Mouse (Mus musculus): ENCODE data around the gene Nkx2-3. TPM values are rescaled to one million over a fixed set of nuclear protein-coding genes. Genes with fewer than 3 reads are reported as not detected.

Nkx2-3 gene
- polyA plus RNA-seq, 1 experiment from 2014 or later, result 2.7 TPM

DNA sequence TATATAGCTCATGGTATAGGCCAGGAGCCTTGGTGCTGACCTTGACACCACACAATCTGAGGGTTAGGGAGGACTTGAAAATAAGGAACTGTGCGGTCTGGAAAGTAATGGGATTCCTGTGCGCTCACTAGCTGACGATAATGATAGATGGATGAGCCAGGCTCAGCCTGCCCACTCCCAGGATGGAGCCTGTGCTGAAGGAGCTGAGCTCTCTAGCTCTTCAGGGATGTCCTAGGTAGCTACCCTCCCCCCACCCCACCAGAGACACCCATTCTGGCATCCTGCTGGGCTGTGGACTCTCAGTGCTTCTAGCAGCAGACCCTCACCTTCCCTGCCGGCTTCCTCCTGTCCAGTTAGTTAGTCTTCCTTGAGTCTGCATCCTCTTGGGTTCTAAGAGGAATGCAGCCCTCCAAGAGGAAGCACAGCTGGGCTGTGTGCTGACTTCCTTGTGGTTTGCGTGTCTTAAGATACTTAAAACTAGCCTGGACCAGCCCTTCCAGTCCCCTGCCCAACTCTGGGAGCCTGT, 6.4 kb downstream of the Nkx2-3 start:
- Histone ChIP-seq H3K4me2 (ENCODE audit: low read depth, low read length) (no peak overlapping the region), H3K9me3 (replicated peaks; ENCODE audit: control insufficient read depth, low read length) (no peaks in the 10 kb centered on the region), H3K36me3 (replicated peaks; ENCODE audit: control insufficient read depth, insufficient read depth, low read depth, low read length) (no peaks in the 10 kb centered on the region), H3K4me1 (ENCODE audit: control insufficient read depth, insufficient read depth, low read length) (peaks cover 2% of the 10 kb centered on the region; the same call in 1 of the 2 replicates), H3K27ac (replicated peaks; ENCODE audit: low read depth, low read length) (no peak overlapping the region), H3K27me3 (ENCODE audit: control insufficient read depth, insufficient read depth, low read length) (peaks cover 78% of the 10 kb centered on the region), H3K9ac (replicated peaks; ENCODE audit: low read length) (no peak overlapping the region), H3K4me3 (ENCODE audit: low read depth, low read length) (no peak overlapping the region)
- DNase-seq (ENCODE audit: low spot score), result no peak
- no peak for ATAC-seq (replicated peaks; ENCODE audit: insufficient number of reproducible peaks, low FRiP score, low TSS enrichment, low read depth)
- 4% methylated on average over 5 of the region's 5 CpGs for WGBS

DNA sequence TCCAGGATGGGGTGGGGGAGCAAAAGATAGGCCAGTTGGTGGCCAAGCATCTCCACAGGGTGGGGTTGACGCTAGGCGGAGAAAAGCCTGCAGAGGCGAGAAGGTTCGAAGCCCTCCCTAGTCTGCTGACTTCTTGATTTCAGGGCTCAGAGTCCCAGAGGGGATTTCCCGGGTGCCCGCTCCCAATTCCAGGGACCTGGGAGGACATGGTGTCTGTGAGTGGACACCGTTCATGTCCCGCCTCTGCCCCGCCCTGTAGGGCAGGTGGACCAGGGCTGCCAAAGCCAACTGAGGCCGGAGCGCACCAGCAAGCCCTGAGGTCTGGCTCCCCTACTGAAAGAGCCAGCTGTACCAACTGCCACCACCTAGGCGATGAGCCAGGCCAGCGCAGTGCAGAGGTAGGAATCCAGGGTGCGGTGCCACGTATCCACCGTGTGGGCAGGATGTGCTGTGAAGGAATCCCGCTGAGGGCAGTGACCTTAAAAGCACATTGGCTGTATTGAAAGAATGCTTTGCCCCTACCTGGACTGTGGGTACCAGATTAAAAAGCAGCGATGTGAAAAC, 7.9 kb downstream of the Nkx2-3 start:
- no peak for DNase-seq (ENCODE audit: low spot score)
- ATAC-seq (replicated peaks; ENCODE audit: insufficient number of reproducible peaks, low FRiP score, low TSS enrichment, low read depth), result no peak
- 5% methylated on average over 18 of the region's 18 CpGs for WGBS

DNA sequence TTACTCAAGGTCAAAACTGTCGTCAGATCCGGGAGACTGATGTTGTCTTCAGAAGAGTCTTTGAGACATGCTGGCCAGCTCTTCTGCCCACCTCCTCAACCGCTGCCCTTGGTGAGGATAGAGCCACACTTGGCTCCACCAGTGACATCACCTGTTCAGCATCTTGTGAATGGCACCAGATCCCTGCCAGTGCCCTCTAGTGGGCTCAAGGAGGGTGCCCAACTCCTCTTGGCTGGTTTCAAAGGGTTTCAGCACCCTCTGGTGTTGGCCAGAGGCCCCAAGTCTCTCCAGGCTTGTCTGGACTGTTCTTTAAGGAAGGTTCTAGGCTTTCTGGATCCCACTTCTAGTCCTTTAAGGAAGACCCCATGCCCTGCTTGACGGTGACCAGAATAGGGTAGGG, 11.8 kb downstream of the Nkx2-3 start:
- WGBS, result 34% methylated on average over 4 of the region's 4 CpGs

More for the DNA sequence above, 7.9 kb downstream of the Nkx2-3 start:
- H3K9ac ChIP-seq (replicated peaks; ENCODE audit: low read length), result no peak overlapping the region
- no peak overlapping the region for H3K4me3 ChIP-seq (ENCODE audit: low read depth, low read length)
- H3K27me3 ChIP-seq (ENCODE audit: control insufficient read depth, insufficient read depth, low read length), result peaks cover 69% of the 10 kb centered on the region
- no peaks in the 10 kb centered on the region for H3K36me3 ChIP-seq (replicated peaks; ENCODE audit: control insufficient read depth, insufficient read depth, low read depth, low read length)
- H3K4me2 ChIP-seq (ENCODE audit: low read depth, low read length), result no peak overlapping the region
- peaks cover 2% of the 10 kb centered on the region; the same call in 1 of the 2 replicates for H3K4me1 ChIP-seq (ENCODE audit: control insufficient read depth, insufficient read depth, low read length)
- no peak overlapping the region for H3K27ac ChIP-seq (replicated peaks; ENCODE audit: low read depth, low read length)
- no peaks in the 10 kb centered on the region for H3K9me3 ChIP-seq (replicated peaks; ENCODE audit: control insufficient read depth, low read length)

DNA sequence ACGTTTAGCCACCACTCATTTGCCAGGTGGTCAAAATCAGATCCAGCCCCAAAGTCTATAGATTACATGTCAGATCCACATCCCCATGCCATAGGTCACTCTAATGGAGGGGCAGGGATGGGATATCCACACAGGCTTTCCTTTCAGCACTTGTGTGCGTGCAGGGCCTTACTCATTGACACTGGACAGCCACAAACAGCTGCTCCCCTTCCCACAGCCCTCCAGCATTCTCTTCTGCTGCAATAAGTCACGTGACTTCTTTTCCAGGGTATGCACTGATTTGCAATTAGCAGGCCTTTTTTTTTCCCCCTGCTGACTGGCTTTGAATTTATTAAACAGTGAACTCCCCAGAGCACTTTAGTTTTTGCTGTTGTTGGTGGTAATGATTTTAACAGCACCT, 14.0 kb downstream of the Nkx2-3 start:
- Histone ChIP-seq H3K27ac (replicated peaks; ENCODE audit: low read depth, low read length) (no peak overlapping the region), H3K9me3 (replicated peaks; ENCODE audit: control insufficient read depth, low read length) (no peaks in the 10 kb centered on the region), H3K9ac (replicated peaks; ENCODE audit: low read length) (no peak overlapping the region), H3K4me2 (ENCODE audit: low read depth, low read length) (no peak overlapping the region), H3K36me3 (replicated peaks; ENCODE audit: control insufficient read depth, insufficient read depth, low read depth, low read length) (no peaks in the 10 kb centered on the region), H3K27me3 (ENCODE audit: control insufficient read depth, insufficient read depth, low read length) (peaks cover 17% of the 10 kb centered on the region), H3K4me3 (ENCODE audit: low read depth, low read length) (no peak overlapping the region), H3K4me1 (ENCODE audit: control insufficient read depth, insufficient read depth, low read length) (no peaks in the 10 kb centered on the region)
- no peak for DNase-seq (ENCODE audit: low spot score)
- WGBS, result 39% methylated on average over 3 of the region's 3 CpGs
- no peak for ATAC-seq (replicated peaks; ENCODE audit: insufficient number of reproducible peaks, low FRiP score, low TSS enrichment, low read depth)

More for the DNA sequence above, 11.8 kb downstream of the Nkx2-3 start:
- H3K27ac ChIP-seq (replicated peaks; ENCODE audit: low read depth, low read length), result no peak overlapping the region
- H3K4me2 ChIP-seq (ENCODE audit: low read depth, low read length), result no peak overlapping the region
- DNase-seq (ENCODE audit: low spot score), result peak; percentile 61
- ATAC-seq (replicated peaks; ENCODE audit: insufficient number of reproducible peaks, low FRiP score, low TSS enrichment, low read depth), result no peak
- no peak overlapping the region for H3K4me3 ChIP-seq (ENCODE audit: low read depth, low read length)
- H3K9me3 ChIP-seq (replicated peaks; ENCODE audit: control insufficient read depth, low read length), result no peaks in the 10 kb centered on the region
- H3K9ac ChIP-seq (replicated peaks; ENCODE audit: low read length), result no peak overlapping the region
- H3K27me3 ChIP-seq (ENCODE audit: control insufficient read depth, insufficient read depth, low read length), result peaks cover 39% of the 10 kb centered on the region
- H3K36me3 ChIP-seq (replicated peaks; ENCODE audit: control insufficient read depth, insufficient read depth, low read depth, low read length), result no peaks in the 10 kb centered on the region
- no peaks in the 10 kb centered on the region for H3K4me1 ChIP-seq (ENCODE audit: control insufficient read depth, insufficient read depth, low read length)

DNA sequence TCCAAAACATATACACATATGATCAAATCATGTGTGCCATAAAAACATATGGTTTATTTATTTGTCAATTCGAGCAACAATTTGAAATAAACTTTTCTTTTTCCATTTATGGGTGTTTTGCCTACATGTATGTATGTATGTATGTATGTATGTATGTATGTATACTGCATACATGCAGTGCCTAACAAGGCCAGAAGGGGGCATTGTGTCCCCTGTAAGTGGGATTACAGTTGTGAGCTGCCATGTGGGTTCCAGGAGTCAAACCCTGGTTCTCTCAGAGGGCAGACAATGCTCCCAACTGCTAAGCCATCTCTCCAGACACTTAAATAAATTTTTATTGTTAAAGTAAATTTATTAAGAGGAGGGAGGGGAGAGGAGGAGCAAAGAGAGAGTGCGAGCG, 15.2 kb downstream of the Nkx2-3 start:
- H3K9me3 ChIP-seq (replicated peaks; ENCODE audit: control insufficient read depth, low read length), result no peaks in the 10 kb centered on the region
- 92% methylated on average over 3 of the region's 3 CpGs for WGBS
- no peaks in the 10 kb centered on the region for H3K4me1 ChIP-seq (ENCODE audit: control insufficient read depth, insufficient read depth, low read length)
- peaks cover 10% of the 10 kb centered on the region for H3K27me3 ChIP-seq (ENCODE audit: control insufficient read depth, insufficient read depth, low read length)
- H3K9ac ChIP-seq (replicated peaks; ENCODE audit: low read length), result no peak overlapping the region
- H3K27ac ChIP-seq (replicated peaks; ENCODE audit: low read depth, low read length), result no peak overlapping the region
- H3K4me2 ChIP-seq (ENCODE audit: low read depth, low read length), result no peak overlapping the region
- no peaks in the 10 kb centered on the region for H3K36me3 ChIP-seq (replicated peaks; ENCODE audit: control insufficient read depth, insufficient read depth, low read depth, low read length)
- no peak overlapping the region for H3K4me3 ChIP-seq (ENCODE audit: low read depth, low read length)
- DNase-seq (ENCODE audit: low spot score) (no peak), ATAC-seq (replicated peaks; ENCODE audit: insufficient number of reproducible peaks, low FRiP score, low TSS enrichment, low read depth) (no peak)

DNA sequence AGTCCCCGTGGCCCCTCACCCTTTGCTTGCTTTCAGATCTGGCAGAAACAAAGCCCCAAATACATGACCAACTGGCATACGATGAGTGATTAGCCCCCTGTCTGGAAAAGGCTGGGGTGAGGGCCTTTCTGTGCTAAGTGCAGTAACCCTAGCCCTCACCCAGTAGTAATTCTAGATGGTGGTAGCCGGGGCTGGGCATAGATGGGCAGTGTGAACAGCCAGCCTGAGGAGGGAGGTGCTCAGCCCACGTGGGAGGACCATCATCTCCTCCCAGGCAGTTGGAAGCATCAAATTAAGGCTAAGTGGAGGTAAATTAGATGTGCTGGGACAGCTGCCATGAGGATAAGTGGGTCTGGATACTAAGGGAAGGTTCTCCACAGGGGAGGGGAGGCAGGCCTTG, 17.0 kb downstream of the Nkx2-3 start:
- Histone ChIP-seq H3K9ac (replicated peaks; ENCODE audit: low read length) (no peak overlapping the region), H3K27ac (replicated peaks; ENCODE audit: low read depth, low read length) (no peak overlapping the region), H3K27me3 (ENCODE audit: control insufficient read depth, insufficient read depth, low read length) (no peaks in the 10 kb centered on the region), H3K9me3 (replicated peaks; ENCODE audit: control insufficient read depth, low read length) (no peaks in the 10 kb centered on the region), H3K4me1 (ENCODE audit: control insufficient read depth, insufficient read depth, low read length) (no peaks in the 10 kb centered on the region), H3K36me3 (replicated peaks; ENCODE audit: control insufficient read depth, insufficient read depth, low read depth, low read length) (no peaks in the 10 kb centered on the region), H3K4me3 (ENCODE audit: low read depth, low read length) (no peak overlapping the region), H3K4me2 (ENCODE audit: low read depth, low read length) (no peak overlapping the region)
- ATAC-seq (replicated peaks; ENCODE audit: insufficient number of reproducible peaks, low FRiP score, low TSS enrichment, low read depth) (no peak), DNase-seq (ENCODE audit: low spot score) (no peak)
- 46% methylated on average over 4 of the region's 4 CpGs for WGBS

DNA sequence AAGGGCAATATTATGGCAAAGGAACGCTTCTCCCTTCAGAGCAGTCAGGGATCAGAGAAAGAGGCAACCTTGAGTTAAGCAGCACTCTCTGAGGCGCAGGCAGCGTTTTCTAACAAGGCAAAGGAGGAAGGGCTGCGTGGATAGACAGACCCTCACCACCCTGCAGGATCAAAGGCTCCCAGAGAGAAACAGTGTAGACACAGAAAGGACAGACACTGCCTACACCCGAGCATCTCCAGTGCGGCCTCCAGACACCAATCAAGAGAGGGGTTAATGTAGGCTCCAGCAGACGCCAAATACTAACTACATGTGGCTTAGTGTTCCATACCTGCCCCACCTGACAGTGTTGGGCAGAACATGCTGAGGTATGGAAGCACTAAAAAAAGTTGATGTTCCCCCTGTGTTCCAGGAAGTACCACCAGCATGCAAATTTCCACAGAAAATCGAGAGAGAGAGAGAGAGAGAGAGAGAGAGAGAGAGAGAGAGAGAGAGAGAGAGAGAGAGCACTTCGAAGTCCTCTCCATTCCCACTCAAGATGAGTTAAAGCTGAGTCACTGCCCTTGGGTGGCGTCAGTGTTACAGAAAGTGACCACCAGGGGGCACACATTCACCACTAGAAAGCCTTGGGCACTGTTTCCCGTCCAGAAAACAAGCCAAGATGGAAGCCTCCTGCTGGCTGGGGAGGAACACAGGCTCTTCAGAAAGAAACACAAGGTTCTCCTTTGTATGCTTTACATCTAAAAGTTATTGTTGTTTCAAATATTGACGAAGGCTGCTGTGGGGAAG, 18.5 kb downstream of the Nkx2-3 start:
- no peak overlapping the region for H3K27ac ChIP-seq (replicated peaks; ENCODE audit: low read depth, low read length)
- DNase-seq (ENCODE audit: low spot score) (peak; percentile 92), ATAC-seq (replicated peaks; ENCODE audit: insufficient number of reproducible peaks, low FRiP score, low TSS enrichment, low read depth) (0 out of 2 replicates have a peak, but pooled peaks have one; percentile 56)
- no peak overlapping the region for H3K9ac ChIP-seq (replicated peaks; ENCODE audit: low read length)
- H3K27me3 ChIP-seq (ENCODE audit: control insufficient read depth, insufficient read depth, low read length), result no peaks in the 10 kb centered on the region
- H3K9me3 ChIP-seq (replicated peaks; ENCODE audit: control insufficient read depth, low read length), result no peaks in the 10 kb centered on the region
- 32% methylated on average over 12 of the region's 12 CpGs for WGBS
- no peaks in the 10 kb centered on the region for H3K4me1 ChIP-seq (ENCODE audit: control insufficient read depth, insufficient read depth, low read length)
- no peaks in the 10 kb centered on the region for H3K36me3 ChIP-seq (replicated peaks; ENCODE audit: control insufficient read depth, insufficient read depth, low read depth, low read length)
- no peak overlapping the region for H3K4me2 ChIP-seq (ENCODE audit: low read depth, low read length)
- no peak overlapping the region for H3K4me3 ChIP-seq (ENCODE audit: low read depth, low read length)

DNA sequence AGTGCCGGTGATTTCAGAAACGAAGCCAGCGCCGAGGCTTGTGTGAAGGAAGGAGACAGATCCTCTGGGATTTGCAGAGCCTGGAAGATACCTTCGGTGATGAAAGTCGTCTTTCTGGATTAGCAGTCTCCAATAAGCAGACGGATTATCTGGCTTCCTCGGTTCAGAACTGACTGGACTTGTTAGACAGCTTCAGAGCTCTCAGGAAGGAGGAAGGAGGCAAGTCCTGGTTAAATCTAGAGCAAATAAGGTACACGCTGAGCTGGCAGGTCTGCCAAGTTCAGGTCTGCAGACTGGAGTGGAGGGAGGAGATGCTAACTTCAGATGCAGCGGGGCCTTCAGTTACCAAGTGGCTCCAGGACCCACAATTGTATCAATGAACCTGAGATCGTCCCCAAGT, 29.7 kb downstream of the Nkx2-3 start:
- Histone ChIP-seq H3K27me3 (ENCODE audit: control insufficient read depth, insufficient read depth, low read length) (no peaks in the 10 kb centered on the region), H3K9me3 (replicated peaks; ENCODE audit: control insufficient read depth, low read length) (no peaks in the 10 kb centered on the region), H3K4me2 (ENCODE audit: low read depth, low read length) (no peak overlapping the region), H3K4me1 (ENCODE audit: control insufficient read depth, insufficient read depth, low read length) (no peaks in the 10 kb centered on the region), H3K36me3 (replicated peaks; ENCODE audit: control insufficient read depth, insufficient read depth, low read depth, low read length) (no peaks in the 10 kb centered on the region), H3K4me3 (ENCODE audit: low read depth, low read length) (no peak overlapping the region), H3K27ac (replicated peaks; ENCODE audit: low read depth, low read length) (no peak overlapping the region), H3K9ac (replicated peaks; ENCODE audit: low read length) (no peak overlapping the region)
- 65% methylated on average over 11 of the region's 11 CpGs for WGBS
- ATAC-seq (replicated peaks; ENCODE audit: insufficient number of reproducible peaks, low FRiP score, low TSS enrichment, low read depth), result no peak
- DNase-seq (ENCODE audit: low spot score), result no peak
